Mouse (Mus musculus) brain, embryonic 18.5 days (tissue): ENCODE results near the gene Clic1.

ENCODE experiments used
- DNase-seq: peaks from one replicate; pipeline ENCODE4 v3.0.0-alpha.2; 2012; ENCODE audit warnings: low read depth, low spot score

The Clic1 gene

GRCm38 (mm10) chr17:35063466-35063865 is 13.7 kb downstream of the Clic1 start:
- DNase-seq: no peak

- no peak for DNase-seq
These were observed 14.7 kb downstream of the Clic1 start for GRCm38 (mm10) chr17:35064378-35064877.

DNA sequence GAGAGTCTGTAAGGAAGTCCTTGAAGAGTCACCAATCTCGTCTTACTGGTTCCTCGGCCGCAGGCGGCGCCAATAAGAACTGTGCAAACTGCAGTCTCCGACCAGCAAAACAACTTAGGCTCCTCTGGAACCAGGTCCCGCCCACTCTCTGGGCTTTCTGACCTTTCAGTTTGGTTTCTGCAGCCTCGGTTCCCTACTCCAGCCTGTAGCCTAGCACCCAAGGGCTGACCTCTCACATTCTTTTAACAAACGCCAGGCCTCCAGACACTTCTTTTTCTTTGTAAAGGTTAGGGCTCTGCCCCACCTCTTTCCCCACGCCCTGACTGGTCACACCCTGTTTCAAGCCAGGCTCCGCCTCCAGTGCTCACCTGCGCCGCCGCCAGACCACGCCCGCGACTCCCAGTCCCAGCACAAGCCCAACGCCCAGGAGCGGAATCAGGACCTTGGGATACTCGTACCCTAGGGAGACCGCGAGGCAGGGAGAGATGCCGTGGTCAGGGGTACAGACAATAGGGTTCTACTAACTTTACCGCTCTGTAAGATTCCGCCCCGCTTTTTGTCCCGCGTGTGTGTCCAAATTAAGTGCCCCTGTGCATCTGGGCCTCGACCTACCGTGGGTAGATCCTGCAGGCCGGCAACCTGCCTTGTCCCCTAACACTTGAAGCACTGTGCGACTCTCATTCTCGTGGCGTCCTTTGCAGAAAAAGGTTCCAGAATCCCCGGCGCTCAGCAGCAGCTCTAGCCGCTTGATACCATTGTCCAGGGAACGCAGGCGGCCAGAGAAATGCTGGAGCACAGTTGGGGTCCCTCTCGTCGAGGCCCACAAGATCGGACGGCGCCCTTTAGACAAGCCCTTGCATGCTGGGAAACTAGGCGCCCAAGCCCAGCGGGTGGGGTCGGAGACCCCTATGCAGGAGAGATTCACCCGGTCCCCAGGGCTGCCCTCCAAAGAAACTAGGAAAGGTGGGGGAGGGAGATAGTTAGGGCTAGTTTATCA is 15.5 kb downstream of the Clic1 start, which contains the start of gene Ly6g6c:
Gene Ly6g6c (plus strand): TSS at position 438 of the 997 bp plus-strand sequence.
- DNase-seq: no peak

GRCm38 (mm10) chr17:35066084-35066483 is 16.3 kb downstream of the Clic1 start, which contains the start of gene Mpig6b:
Gene Mpig6b, minus strand, starts transcription at chr17:35066184.
- DNase-seq: no peak

DNA sequence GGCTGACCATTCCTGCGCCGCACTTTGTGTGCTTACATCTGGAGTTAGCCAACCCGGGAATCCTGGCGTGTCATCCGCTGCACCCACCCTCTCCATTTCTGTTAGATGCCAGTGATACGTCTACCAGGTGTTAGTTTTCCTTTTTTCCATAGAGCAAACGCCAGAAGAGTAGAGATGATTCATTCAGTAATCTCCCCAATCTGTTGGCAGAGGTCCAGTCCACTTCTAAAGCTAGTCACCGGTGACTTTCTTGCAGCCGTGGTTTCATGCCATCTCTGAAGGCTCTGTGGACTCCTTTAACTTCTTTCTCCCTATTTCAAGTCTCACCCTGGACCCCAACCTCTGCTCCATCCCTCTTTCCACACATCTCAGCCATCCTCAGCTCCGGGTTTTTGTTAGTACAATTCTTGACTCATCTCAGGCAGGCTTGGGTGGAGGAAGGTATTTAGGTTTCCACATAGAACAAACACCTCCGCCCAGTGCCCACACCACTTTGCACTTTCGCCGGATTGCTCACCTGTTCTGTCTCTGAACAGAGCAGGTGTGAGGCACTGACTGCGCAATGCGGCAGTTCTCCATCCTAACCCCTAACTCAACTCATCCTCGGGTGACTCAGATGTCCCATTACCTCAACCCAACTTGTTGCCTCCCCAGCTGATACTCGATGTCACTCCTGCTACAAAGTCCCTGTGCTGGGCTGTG is 18.6 kb downstream of the Clic1 start:
- no peak for DNase-seq

GRCm38 (mm10) chr17:35070556-35071229 is 20.9 kb downstream of the Clic1 start:
- DNase-seq: no peak

DNA sequence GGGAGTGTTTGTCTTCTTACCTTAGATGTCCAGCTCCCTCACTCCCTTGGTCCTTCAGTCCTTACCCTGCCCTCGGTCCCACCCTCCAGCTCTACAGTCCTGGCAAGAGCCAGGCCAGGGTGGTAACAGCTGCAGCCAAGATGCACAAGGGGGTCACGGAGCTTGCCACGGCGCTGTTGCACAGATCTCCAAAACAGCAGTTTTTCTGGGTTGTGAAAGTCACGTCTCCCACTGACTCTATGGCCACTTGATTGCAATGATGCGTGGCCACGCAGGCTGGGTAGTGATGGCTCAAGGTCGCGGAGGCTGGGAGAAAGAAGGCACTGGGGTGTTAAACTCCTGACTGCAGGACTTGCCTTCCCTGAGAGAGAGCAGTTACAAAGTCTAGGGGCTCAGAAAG is 21.7 kb downstream of the Clic1 start:
- DNase-seq: no peak

DNA sequence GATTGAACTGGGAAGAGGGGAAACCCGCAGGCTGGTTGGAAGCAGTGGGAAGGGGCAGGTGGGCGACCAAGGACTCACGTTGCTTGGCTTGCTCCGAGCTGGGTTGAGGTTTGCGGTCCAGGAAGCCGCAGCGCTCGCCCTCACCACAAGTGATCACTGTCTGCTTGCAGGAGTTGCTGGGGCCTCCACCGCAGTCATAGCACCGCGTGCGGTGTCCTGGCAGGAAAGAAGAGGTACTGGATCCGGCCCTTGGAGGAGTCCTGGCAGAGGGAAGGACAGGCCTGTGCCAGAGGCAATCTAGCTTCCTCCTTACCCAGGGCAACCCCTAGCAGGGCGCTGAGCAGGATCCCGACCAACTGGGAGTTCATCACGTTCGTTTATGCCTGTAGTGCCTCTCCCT is 24.3 kb downstream of the Clic1 start:
- DNase-seq: no peak

DNA sequence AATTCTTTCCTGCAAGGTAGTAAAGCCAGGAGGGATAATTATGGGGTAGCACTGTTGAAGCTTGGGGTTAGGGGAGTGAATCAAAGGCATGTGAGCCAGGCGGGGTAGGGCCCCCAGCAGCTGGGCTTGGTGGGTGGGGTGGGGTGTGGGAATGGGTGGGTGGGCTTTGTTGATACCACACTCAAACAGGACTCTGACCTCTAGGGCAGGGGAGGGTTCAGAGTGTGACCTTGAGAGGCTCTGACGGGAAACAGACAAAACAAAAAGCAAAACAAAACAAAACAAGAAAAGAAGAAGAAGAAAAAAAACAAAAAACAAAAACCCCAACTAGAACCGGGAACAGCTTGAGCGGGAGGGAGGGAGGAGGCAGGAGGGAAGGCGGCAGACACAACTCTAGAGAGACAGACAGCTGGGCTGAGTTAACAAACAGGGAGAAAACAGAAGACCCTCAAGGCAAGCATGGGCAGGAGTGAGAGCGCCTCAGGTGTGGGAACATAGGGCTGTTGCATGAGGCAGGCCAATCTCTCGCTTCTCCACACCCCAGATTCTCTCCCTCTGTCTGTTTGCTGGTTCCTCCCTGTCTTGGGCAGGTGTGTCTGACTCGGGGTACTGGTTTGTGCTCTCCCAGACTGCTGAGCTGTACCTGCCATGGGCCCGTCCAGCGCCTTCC is 26.9 kb downstream of the Clic1 start, which contains the start of gene Ly6g6e:
Gene Ly6g6e (plus strand): TSS at position 396 of the 670 bp plus-strand sequence.
- no peak for DNase-seq

DNA sequence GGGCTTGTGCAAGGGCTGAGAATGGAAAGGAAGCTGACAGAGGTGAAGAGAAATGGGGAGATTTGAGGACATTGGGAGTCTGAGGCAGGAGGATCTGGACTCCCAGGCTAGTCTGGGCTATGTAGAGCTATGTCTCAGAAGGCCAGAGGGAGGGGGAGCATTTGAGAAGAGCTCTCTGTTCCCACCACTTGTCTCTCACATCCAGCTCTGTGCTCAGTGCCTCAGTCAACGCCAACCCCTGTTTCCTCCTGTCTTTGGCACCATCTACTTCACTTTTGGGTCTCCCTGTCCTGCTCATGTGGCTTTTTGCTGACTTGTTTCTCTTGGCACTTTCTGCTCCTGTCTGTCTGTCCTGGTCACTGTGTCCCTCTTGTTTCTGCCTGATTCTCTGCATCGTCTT is 27.5 kb downstream of the Clic1 start:
- no peak for DNase-seq

- DNase-seq: no peak
These were observed 28.0 kb downstream of the Clic1 start, which contains the start of gene Ly6g6d for GRCm38 (mm10) chr17:35077786-35078233. Gene Ly6g6d, minus strand, starts transcription at chr17:35078065.

DNA sequence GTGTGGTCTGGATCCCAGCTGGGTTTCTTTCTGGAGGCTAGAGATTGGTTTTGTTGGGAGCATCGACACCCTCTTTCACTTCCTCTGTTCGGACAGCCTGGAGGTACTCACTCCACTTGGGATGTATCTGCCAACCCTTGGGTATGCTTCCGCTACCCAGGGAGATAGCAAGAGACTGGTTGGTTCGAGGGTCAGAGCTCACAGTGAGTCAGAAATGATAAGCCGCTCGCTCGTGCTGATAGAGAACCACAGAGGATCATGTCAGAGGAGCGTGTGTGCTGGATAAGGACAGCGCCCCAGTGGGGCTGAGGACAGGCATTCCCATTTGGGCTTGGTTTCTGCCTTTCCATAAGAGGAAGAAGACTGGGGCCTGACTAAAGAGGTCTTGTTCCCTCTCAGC is 30.0 kb downstream of the Clic1 start:
- DNase-seq: no peak

DNA sequence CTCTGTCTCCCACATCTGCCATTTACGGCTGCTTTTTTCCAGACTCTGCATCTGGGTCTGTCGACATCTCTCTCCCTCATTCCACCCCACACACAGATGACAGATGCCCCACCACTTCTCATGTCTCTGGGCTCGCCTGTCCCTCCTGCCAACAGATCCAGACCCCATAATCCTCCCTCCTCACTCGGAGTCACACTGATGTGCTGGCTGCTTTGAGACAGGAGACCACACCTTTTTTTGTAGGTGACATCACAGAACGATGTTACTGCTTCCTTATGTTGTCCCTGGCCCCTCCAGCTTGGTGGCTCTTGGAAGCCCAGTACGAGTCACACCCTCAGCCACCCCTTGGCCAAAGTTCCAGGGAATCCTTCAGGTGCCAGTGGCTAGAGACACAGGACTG is 30.5 kb downstream of the Clic1 start:
- no peak for DNase-seq

DNA sequence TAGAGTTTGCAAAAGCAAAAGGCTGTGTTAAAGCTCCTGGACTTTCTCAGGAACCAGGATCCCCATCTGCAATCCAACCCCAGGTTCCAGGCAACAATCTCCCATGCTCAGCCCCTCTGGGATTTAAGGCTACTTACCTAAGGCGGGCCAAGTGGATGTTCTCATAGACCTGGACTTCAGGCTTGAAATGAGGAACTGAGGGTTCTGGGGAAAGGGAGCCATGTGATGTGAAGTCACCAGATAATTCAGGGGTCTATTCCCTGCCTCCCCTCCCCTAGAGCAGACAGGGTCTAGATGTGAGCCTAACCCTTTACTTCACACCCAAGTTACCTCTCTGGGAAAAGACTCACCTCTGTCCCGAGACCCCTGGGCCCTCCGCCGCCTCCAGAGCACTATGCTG is 30.9 kb downstream of the Clic1 start:
- no peak for DNase-seq

DNA sequence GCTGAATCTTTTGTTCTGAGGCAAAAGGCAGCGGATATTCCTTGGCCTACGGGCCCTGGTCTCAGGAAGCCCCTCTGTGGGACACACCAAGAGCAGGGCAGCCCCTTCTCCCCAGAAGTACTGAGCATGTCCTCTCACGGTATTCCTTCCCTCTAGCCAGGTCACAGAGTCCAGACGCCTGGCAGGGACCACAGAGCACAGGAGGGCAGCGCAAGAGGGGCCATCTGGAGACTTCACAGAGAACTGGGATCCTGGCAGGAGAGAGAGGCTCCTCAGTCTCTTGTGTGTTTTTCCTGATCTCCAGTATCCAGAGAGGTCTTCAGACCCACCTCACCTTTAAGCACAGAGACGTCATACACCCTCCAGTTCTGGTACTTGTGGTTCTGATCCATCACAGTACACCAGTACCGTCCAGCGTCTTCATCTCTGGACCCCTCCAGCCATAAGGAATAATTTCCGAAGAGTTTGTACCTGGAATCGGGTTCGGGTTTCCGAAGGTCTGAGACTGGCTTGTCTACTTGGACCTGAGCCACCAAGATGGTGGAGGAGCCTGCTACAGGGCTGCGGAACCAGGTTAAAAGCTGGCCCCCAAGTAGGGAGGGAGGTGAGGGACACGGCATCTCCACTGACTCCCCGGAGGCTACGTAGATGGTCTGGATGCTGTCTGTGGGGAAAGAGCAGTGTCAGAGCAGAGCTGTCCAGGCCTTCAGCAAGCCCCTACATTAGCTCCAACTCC is 33.2 kb downstream of the Clic1 start:
- no peak for DNase-seq

DNA sequence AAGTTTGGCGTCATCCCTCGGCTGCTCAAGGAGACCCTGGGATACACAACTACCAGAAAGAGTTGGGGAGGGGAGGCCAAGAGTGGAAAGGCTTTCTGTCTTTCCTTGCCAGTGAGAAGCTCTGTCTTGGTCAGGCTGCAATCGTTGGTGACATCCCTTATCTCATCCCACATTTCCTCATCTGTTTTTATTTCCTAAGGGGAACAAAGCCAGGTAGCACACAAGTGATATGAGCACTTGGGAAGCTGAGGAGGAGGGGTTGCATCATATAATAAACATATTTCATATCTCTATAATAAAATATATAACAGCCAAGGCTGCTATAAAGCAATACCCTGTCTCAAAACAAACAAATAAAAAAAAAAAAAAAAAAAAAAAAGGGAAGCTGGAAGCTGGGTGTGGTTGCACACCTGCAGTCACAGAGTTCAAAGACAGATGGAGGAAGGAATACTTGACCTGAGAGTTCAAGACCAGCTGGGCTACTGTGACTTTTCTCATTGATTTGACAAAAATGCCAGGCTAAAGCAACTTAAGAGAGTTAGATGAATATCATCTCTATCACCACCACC is 34.2 kb downstream of the Clic1 start:
- no peak for DNase-seq

GRCm38 (mm10) chr17:35085208-35085865 is 35.6 kb downstream of the Clic1 start, which contains the start of gene Ly6g6f:
Gene Ly6g6f, minus strand, starts transcription at chr17:35085610.
- DNase-seq: no peak

DNA sequence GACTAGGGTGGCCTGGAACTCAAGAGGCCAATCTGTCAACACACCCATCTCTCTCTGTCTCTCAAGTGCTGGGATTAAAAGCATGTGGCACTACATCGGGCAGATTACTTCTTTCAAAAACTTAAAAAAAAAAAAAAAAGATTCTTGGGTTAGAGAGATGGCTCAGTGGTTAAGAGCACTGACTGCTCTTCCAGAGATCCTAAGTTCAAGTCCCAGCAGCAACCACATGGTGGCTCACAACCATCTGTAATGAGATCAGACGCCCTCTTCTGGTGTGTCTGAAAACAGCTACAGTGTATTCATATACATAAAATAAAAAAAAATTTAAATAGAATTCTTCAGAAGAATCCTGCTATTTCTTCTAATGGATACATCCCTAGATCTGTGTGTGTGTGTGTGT is 38.4 kb downstream of the Clic1 start:
- no peak for DNase-seq
